Mouse (Mus musculus) mature B cell (primary cell): Measurements from ENCODE around the gene Tnni3k.
"Not testable (repeated sequence)": the region's sequence is repeated elsewhere in the genome, so short reads cannot be mapped to it uniquely, and the experiment has no call there.

Experiments
- in situ Hi-C: fragments of 300-500 bp; cut with MboI; formaldehyde crosslinking; loops from 2 replicates; pipeline ENCODE4 v1.14.3; 2019

Gene Tnni3k

GRCm38 (mm10) chr3:154834373-154834772 lies 220.8 kb downstream of the Tnni3k start:
- in situ Hi-C loops = no loop called here

GRCm38 (mm10) chr3:154825739-154826138 lies 229.5 kb downstream of the Tnni3k start:
- in situ Hi-C loops = no loop called here

GRCm38 (mm10) chr3:154824713-154825112 lies 230.5 kb downstream of the Tnni3k start:
- in situ Hi-C loops = no loop called here

- in situ Hi-C loops = not testable (repeated sequence)
Observed at GRCm38 (mm10) chr3:154819684-154820083, 235.5 kb downstream of the Tnni3k start.

GRCm38 (mm10) chr3:154817732-154818131 lies 237.5 kb downstream of the Tnni3k start:
- in situ Hi-C loops = no loop called here

GRCm38 (mm10) chr3:154816801-154817625 lies 238.2 kb downstream of the Tnni3k start:
- in situ Hi-C loops = no loop called here

- in situ Hi-C loops = no loop called here
Observed at GRCm38 (mm10) chr3:154816231-154816630, 239.0 kb downstream of the Tnni3k start.

GRCm38 (mm10) chr3:154815606-154816005 lies 239.6 kb downstream of the Tnni3k start:
- in situ Hi-C loops = no loop called here

GRCm38 (mm10) chr3:154812893-154813292 lies 242.3 kb downstream of the Tnni3k start:
- in situ Hi-C loops = no loop called here

- in situ Hi-C loops = no loop called here
Observed at GRCm38 (mm10) chr3:154811833-154812232, 243.4 kb downstream of the Tnni3k start.

- in situ Hi-C loops = no loop called here
Observed at GRCm38 (mm10) chr3:154811281-154811680, 243.9 kb downstream of the Tnni3k start.

- in situ Hi-C loops = no loop called here
Observed at GRCm38 (mm10) chr3:154810273-154810870, 244.8 kb downstream of the Tnni3k start.

GRCm38 (mm10) chr3:154806626-154807025 lies 248.6 kb downstream of the Tnni3k start:
- in situ Hi-C loops = no loop called here

GRCm38 (mm10) chr3:154800888-154801429 lies 254.2 kb downstream of the Tnni3k start:
- in situ Hi-C loops = no loop called here

- in situ Hi-C loops = no loop called here
Observed at GRCm38 (mm10) chr3:154800454-154800853, 254.8 kb downstream of the Tnni3k start.

- in situ Hi-C loops = no loop called here
Observed at GRCm38 (mm10) chr3:154798806-154799205, 256.4 kb downstream of the Tnni3k start.

GRCm38 (mm10) chr3:154793571-154793970 lies 261.6 kb downstream of the Tnni3k start:
- in situ Hi-C loops = no loop called here

- in situ Hi-C loops = no loop called here
Observed at GRCm38 (mm10) chr3:154787611-154788010, 267.6 kb downstream of the Tnni3k start.

GRCm38 (mm10) chr3:154786354-154786753 lies 268.9 kb downstream of the Tnni3k start:
- in situ Hi-C loops = no loop called here

GRCm38 (mm10) chr3:154778836-154779595 lies 276.2 kb downstream of the Tnni3k start:
- in situ Hi-C loops = no loop called here

GRCm38 (mm10) chr3:154771651-154772050 lies 283.6 kb downstream of the Tnni3k start:
- in situ Hi-C loops = no loop called here

GRCm38 (mm10) chr3:154766321-154766720 lies 288.9 kb downstream of the Tnni3k start:
- in situ Hi-C loops = no loop called here
